Mouse (Mus musculus) intestine, postnatal 0 days (tissue): ENCODE measurements at regions not wholly inside any gene's neighbourhood (a gene's known extent, or its start where the extent isn't known, plus 50 kb on each side); places are given as distances from the start of the nearest gene placed in this dataset.

Experiments
- ATAC-seq: fragments of 200-750 bp; cut with Nextera tagmentation; 2 replicates; pipeline ENCODE4 v1.8.0; 2017; ENCODE audit warnings: mild to moderate bottlenecking, moderate TSS enrichment, moderate library complexity
- H3K27ac ChIP-seq: fragments of 300-500 bp; sonication (generic); 2 replicates; pipeline ENCODE4 v1.5.1; 2014; ENCODE audit warnings: mild to moderate bottlenecking, low read depth, low read length, moderate library complexity
- H3K27me3 ChIP-seq: fragments of 300-500 bp; sonication (generic); replicated peaks from 2 replicates; pipeline ENCODE4 v1.6.1; 2014; ENCODE audit warnings: low read length, mixed read lengths; ENCODE audit not compliant: control insufficient read depth, insufficient read depth
- H3K36me3 ChIP-seq: fragments of 300-500 bp; sonication (generic); 2 replicates; pipeline ENCODE4 v1.6.1; 2014; ENCODE audit warnings: mild to moderate bottlenecking, moderate library complexity; ENCODE audit not compliant: control insufficient read depth, insufficient read depth
- H3K4me1 ChIP-seq: fragments of 300-500 bp; sonication (generic); replicated peaks from 2 replicates; pipeline ENCODE4 v1.6.1; 2014; ENCODE audit warnings: antibody characterized with exemption, low read length, mixed read lengths; ENCODE audit not compliant: control insufficient read depth, insufficient read depth
- H3K4me2 ChIP-seq: fragments of 300-500 bp; sonication (generic); replicated peaks from 2 replicates; pipeline ENCODE4 v1.6.1; 2014; ENCODE audit warnings: low read depth, mild to moderate bottlenecking, moderate library complexity
- H3K4me3 ChIP-seq: fragments of 300-500 bp; sonication (generic); 2 replicates; pipeline ENCODE4 v1.5.1; 2014; ENCODE audit warnings: low read depth, low read length
- H3K9ac ChIP-seq: fragments of 300-500 bp; sonication (generic); 2 replicates; pipeline ENCODE4 v1.6.1; 2014; ENCODE audit warnings: mild to moderate bottlenecking, low read depth, low read length
- H3K9me3 ChIP-seq: fragments of 300-500 bp; sonication (generic); 2 replicates; pipeline ENCODE4 v1.6.1; 2016; ENCODE audit warnings: mixed run types; ENCODE audit not compliant: control insufficient read depth
- CTCF ChIP-seq: sonication (generic); IDR thresholded peaks from 2 replicates; pipeline ENCODE4 v1.5.1; 2016; ENCODE audit warnings: low read depth, mild to moderate bottlenecking, control low read depth, antibody characterized with exemption, moderate library complexity
- WGBS: fragments of 180-500 bp; shearing (Covaris S2); extraction: QIAGEN DNeasy Blood & Tissue Kit; methylation state at CpG from one replicate; pipeline ENCODE4 v1.1.7; 2014; 5-methylcytosine and 5-hydroxymethylcytosine counted together

DNA sequence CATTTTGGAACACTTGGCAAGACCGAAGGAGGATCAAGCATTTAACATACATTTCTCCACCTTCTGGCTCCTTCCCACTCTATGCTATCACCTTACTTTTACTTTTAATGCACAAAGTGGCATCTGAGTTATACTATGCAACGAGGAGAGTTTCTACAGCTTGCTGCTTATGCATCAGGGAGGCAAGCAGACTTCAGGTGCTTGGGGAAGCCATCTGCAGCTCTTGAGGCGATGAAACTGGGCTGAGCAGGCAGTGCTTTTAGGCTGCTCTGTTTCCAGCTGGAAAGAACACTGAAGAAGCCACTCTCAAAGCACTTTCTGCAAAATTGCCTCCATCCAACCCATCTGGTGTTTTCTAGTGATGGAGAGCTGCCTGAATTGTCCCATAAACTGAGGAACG lies 882.9 kb upstream of the Apob start:
- Histone ChIP-seq H3K4me1 (no peaks in the 10 kb centered on the region), H3K9me3 (no peaks in the 10 kb centered on the region), H3K27ac (no peak overlapping the region), H3K4me2 (no peak overlapping the region), H3K36me3 (no peaks in the 10 kb centered on the region), H3K9ac (no peak overlapping the region), H3K4me3 (no peak overlapping the region), H3K27me3 (no peaks in the 10 kb centered on the region)
- TF ChIP-seq CTCF: no peak
- ATAC-seq: no peak
- 79% methylated on average over 4 of the region's 4 CpGs for WGBS

- Histone ChIP-seq H3K9ac (no peak overlapping the region), H3K4me3 (no peak overlapping the region), H3K27ac (no peak overlapping the region), H3K36me3 (no peaks in the 10 kb centered on the region), H3K9me3 (no peaks in the 10 kb centered on the region), H3K4me1 (no peaks in the 10 kb centered on the region), H3K27me3 (no peaks in the 10 kb centered on the region), H3K4me2 (no peak overlapping the region)
- WGBS: 33% methylated on average over 1 of the region's 1 CpGs
- no peak for TF ChIP-seq CTCF
- ATAC-seq: no peak
Observed at GRCm38 (mm10) chr12:7095440-7095839, 882.0 kb upstream of the Apob start.

GRCm38 (mm10) chr12:7096221-7096620 lies 881.2 kb upstream of the Apob start:
- Histone ChIP-seq H3K4me3 (no peak overlapping the region), H3K9ac (no peak overlapping the region), H3K27ac (no peak overlapping the region), H3K27me3 (no peaks in the 10 kb centered on the region), H3K4me1 (no peaks in the 10 kb centered on the region), H3K9me3 (no peaks in the 10 kb centered on the region), H3K36me3 (no peaks in the 10 kb centered on the region), H3K4me2 (no peak overlapping the region)
- no peak for ATAC-seq
- TF ChIP-seq CTCF: no peak
- 79% methylated on average over 3 of the region's 3 CpGs for WGBS

- Histone ChIP-seq H3K27me3 (no peaks in the 10 kb centered on the region), H3K4me2 (no peak overlapping the region), H3K4me1 (no peaks in the 10 kb centered on the region), H3K9ac (no peak overlapping the region), H3K4me3 (no peak overlapping the region), H3K36me3 (no peaks in the 10 kb centered on the region), H3K27ac (no peak overlapping the region), H3K9me3 (no peaks in the 10 kb centered on the region)
- ATAC-seq: no peak
- no peak for TF ChIP-seq CTCF
- 78% methylated on average over 3 of the region's 3 CpGs for WGBS
Observed at GRCm38 (mm10) chr12:7139044-7139443, 838.4 kb upstream of the Apob start.
